In genomic region chr11:60068631-60069030, GRCm38 (mm10) we compare ENCODE assay signal across 29 mouse cellular contexts. TPM values are rescaled to one million over a fixed set of nuclear protein-coding genes. Genes with fewer than 3 reads are reported as not detected.
"Had no signal": no experiment of that assay in that cellular context is flagged by ENCODE, and none has a peak within 500 bp of the region (broad histone marks: within the 10 kb centered on the region; RNA-seq: fewer than 3 reads in every experiment).

No protein-coding gene starts in this region.

- DNase-seq: left cerebral cortex, postnatal 4 days; liver; liver, embryonic 13.5 days; liver, postnatal 0 days; lung, adult 18-20 months; lung, adult 2 months; lung, embryonic 14.5 days; lung, postnatal 10 days; lung, postnatal 14 days; lung, postnatal 36 days; lung, postnatal 4 days; midbrain, embryonic 14.5 days had no signal

- H3K4me3 ChIP-seq: limb, embryonic 10.5 days; limb, embryonic 12.5 days; limb, embryonic 13.5 days; limb, embryonic 15.5 days; liver, embryonic 12.5 days; liver, embryonic 13.5 days; liver, embryonic 15.5 days; lung, embryonic 15.5 days; megakaryocyte, embryonic 14.5 days; midbrain, embryonic 10.5 days; midbrain, embryonic 12.5 days; midbrain, embryonic 13.5 days; midbrain, embryonic 15.5 days; myocyte; neural tube, embryonic 12.5 days had no signal

- H3K4me1 ChIP-seq: liver, embryonic 15.5 days; lung, embryonic 15.5 days; midbrain, embryonic 12.5 days; midbrain, embryonic 13.5 days; neural tube, embryonic 12.5 days had no signal

- H3K27ac ChIP-seq: limb, embryonic 10.5 days; limb, embryonic 12.5 days; limb, embryonic 13.5 days; limb, embryonic 15.5 days; liver, embryonic 12.5 days; liver, embryonic 13.5 days; liver, embryonic 14.5 days; liver, embryonic 15.5 days; lung, embryonic 15.5 days; macrophage; midbrain, embryonic 10.5 days; midbrain, embryonic 12.5 days; midbrain, embryonic 13.5 days; midbrain, embryonic 15.5 days; neural tube, embryonic 12.5 days had no signal

RNA-seq across cellular contexts. Expression of gene Pemt, which starts 22.3 kb away (rescaled TPM):
- total RNA-seq: monocyte, adult 5-6 weeks had no signal
